ENCODE assay signal across 9 mouse cellular contexts in genomic region chr7:119849096-119849495, GRCm38 (mm10). TPM values are rescaled to one million over a fixed set of nuclear protein-coding genes. Genes with fewer than 3 reads are reported as not detected.
DNase-seq lines count a peak whose midpoint lies in the region; ATAC-seq and TF ChIP-seq lines count a peak whose summit lies in the region.
"Had no signal": no experiment of that assay in that cellular context is flagged by ENCODE, and none has a peak within 500 bp of the region (broad histone marks: within the 10 kb centered on the region; RNA-seq: fewer than 3 reads in every experiment).

No protein-coding gene starts in this region.

- H3K27me3 ChIP-seq in intestine, postnatal 0 days (replicated peaks; ENCODE audit: control insufficient read depth, insufficient read depth, low read length), result no peaks in the 10 kb centered on the region
- H3K27me3 ChIP-seq: embryonic facial prominence, embryonic 15.5 days had no signal

- TF ChIP-seq CTCF in intestine, postnatal 0 days (IDR thresholded peaks at IDR 0.05; ENCODE audit: low read depth), result peak; percentile 98

- no peaks in the 10 kb centered on the region for H3K4me1 ChIP-seq in intestine, postnatal 0 days (replicated peaks; ENCODE audit: control insufficient read depth, insufficient read depth, low read length)
- H3K4me1 ChIP-seq: embryonic facial prominence, embryonic 15.5 days had no signal

- H3K4me3 ChIP-seq in intestine, postnatal 0 days (ENCODE audit: low read depth, low read length), result no peak overlapping the region
- H3K4me3 ChIP-seq: embryonic facial prominence, embryonic 15.5 days had no signal

- intact Hi-C loops in left cerebral cortex, postnatal 36 days (cut with DNase I), result loop anchor here (5.0 kb wide), 2 partner anchors 208 to 478 kb away; partner anchors contain the start of gene Abca15

- H3K9me3 ChIP-seq in intestine, postnatal 0 days (ENCODE audit: control insufficient read depth), result no peaks in the 10 kb centered on the region
- H3K9me3 ChIP-seq: embryonic facial prominence, embryonic 15.5 days had no signal

- no peak overlapping the region for H3K27ac ChIP-seq in intestine, postnatal 0 days (ENCODE audit: low read depth, low read length)
- H3K27ac ChIP-seq: embryonic facial prominence, embryonic 15.5 days had no signal

- WGBS in intestine, postnatal 0 days, result 3% methylated on average over 1 of the region's 1 CpGs

- no peak overlapping the region for H3K9ac ChIP-seq in intestine, postnatal 0 days (ENCODE audit: low read depth, low read length)
- H3K9ac ChIP-seq: embryonic facial prominence, embryonic 15.5 days had no signal

- no peak overlapping the region for H3K4me2 ChIP-seq in intestine, postnatal 0 days (replicated peaks; ENCODE audit: low read depth)
- H3K4me2 ChIP-seq: embryonic facial prominence, embryonic 15.5 days had no signal

- no peaks in the 10 kb centered on the region for H3K36me3 ChIP-seq in intestine, postnatal 0 days (ENCODE audit: control insufficient read depth, insufficient read depth)

- 0 out of 2 replicates have a peak, but pooled peaks have one; percentile 31 for ATAC-seq in intestine, postnatal 0 days

- peak; percentile 87 for DNase-seq in testis, postnatal 10 days (ENCODE audit: low spot score)
- no peak for DNase-seq in testis, postnatal 14 days (ENCODE audit: low spot score)
- peak; percentile 65 for DNase-seq in cerebellum, adult 9-10 months
- peak; percentile 64 to 71 for DNase-seq in frontal cortex, postnatal 25 days (ENCODE audit: low spot score in 2 of 2)
- peak; percentile 55 to 65 for DNase-seq in left cerebral cortex, postnatal 36 days (ENCODE audit: low spot score in 2 of 2)
- peak; percentile 17 to 22 for DNase-seq in natural killer cell, adult 2 months (ENCODE audit: low spot score in 2 of 2)
- DNase-seq in urinary bladder, adult 2 months (ENCODE audit: low spot score), result peak; percentile 41

RNA-seq across cellular contexts. Expression of gene Lyrm1, which starts 46.6 kb away (rescaled TPM):
- polyA plus RNA-seq in intestine, postnatal 0 days (2015; fragmentation: Nextera tagmentation; extraction: Ambion mirVana), result 11.8 and 12.5 TPM in 2 replicates
- 10 to 100 TPM; 10.9 to 12.9 TPM for total RNA-seq in left cerebral cortex, postnatal 36 days (2021)
- polyA plus RNA-seq in urinary bladder, adult 2 months (2012; rRNA removed), result 8.3 and 8.9 TPM in 2 replicates

RNA-seq across cellular contexts. Expression of gene Dcun1d3, which starts 47.0 kb away (rescaled TPM):
- polyA plus RNA-seq in intestine, postnatal 0 days (2015; fragmentation: Nextera tagmentation; extraction: Ambion mirVana), result 11.9 and 15.8 TPM in 2 replicates
- 10 to 100 TPM; 24.4 to 27.0 TPM for total RNA-seq in left cerebral cortex, postnatal 36 days (2021)
- polyA plus RNA-seq in urinary bladder, adult 2 months (2012; rRNA removed), result 10.3 and 11.4 TPM in 2 replicates

RNA-seq across cellular contexts. Expression of gene Eri2, which starts 55.2 kb away (rescaled TPM):
- 4.2 and 5.0 TPM in 2 replicates for polyA plus RNA-seq in intestine, postnatal 0 days (2015; fragmentation: Nextera tagmentation; extraction: Ambion mirVana)
- 1 to 10 TPM; 5.4 to 7.5 TPM for total RNA-seq in left cerebral cortex, postnatal 36 days (2021)
- 6.2 and 6.3 TPM in 2 replicates for polyA plus RNA-seq in urinary bladder, adult 2 months (2012; rRNA removed)

RNA-seq across cellular contexts. Expression of gene Rexo5, which starts 55.3 kb away (rescaled TPM):
- 4.1 and 6.5 TPM in 2 replicates for polyA plus RNA-seq in intestine, postnatal 0 days (2015; fragmentation: Nextera tagmentation; extraction: Ambion mirVana)
- 1 to 10 TPM in 1 of 2 experiments, under 1 TPM in 1; 0.25 to 1.9 TPM for total RNA-seq in left cerebral cortex, postnatal 36 days (2021)
- 13.5 and 19.8 TPM in 2 replicates for polyA plus RNA-seq in urinary bladder, adult 2 months (2012; rRNA removed)
